Comparison of ENCODE assay signal across 21 mouse cellular contexts in genomic region chr1:149940301-149940700, GRCm38 (mm10). TPM values are rescaled to one million over a fixed set of nuclear protein-coding genes. Genes with fewer than 3 reads are reported as not detected.
DNase-seq lines count a peak whose midpoint lies in the region; ATAC-seq lines count a peak whose summit lies in the region.
"Had no signal": no experiment of that assay in that cellular context is flagged by ENCODE, and none has a peak within 500 bp of the region (broad histone marks: within the 10 kb centered on the region; RNA-seq: fewer than 3 reads in every experiment).

No protein-coding gene starts in this region.

- DNase-seq in heart, adult 8-10 months (ENCODE audit: low spot score), result peak; percentile 20
- peak; percentile 21 for DNase-seq in lung, postnatal 36 days
- no peak for DNase-seq in lung, postnatal 14 days
- DNase-seq in frontal cortex, adult 2 months (ENCODE audit: extremely low spot score in 1 of 2, low spot score in 1 of 2), result no peak
- DNase-seq in thymus, postnatal 36 days, result no peak
- no peak for DNase-seq in spleen, adult 18-20 months
- DNase-seq: adrenal gland, postnatal 36 days; cerebellum, adult 2 months; gastrocnemius, postnatal 14 days; heart, postnatal 36 days; lung, adult 2 months; thymus, postnatal 4 days had no signal

- ATAC-seq in heart, embryonic 12.5 days (ENCODE audit: insufficient number of reproducible peaks, low FRiP score), result no peak
- peak; percentile 82 for ATAC-seq in megakaryocyte progenitor cell, adult 5-6 weeks (replicated peaks; ENCODE audit: poor library complexity)
- ATAC-seq: intestine, embryonic 15.5 days had no signal

- no peaks in the 10 kb centered on the region for H3K4me1 ChIP-seq in heart, embryonic 12.5 days (replicated peaks)
- H3K4me1 ChIP-seq: embryonic facial prominence, embryonic 10.5 days; hindbrain, embryonic 15.5 days; intestine, embryonic 15.5 days; kidney, embryonic 15.5 days; limb, embryonic 15.5 days; neural tube, embryonic 13.5 days had no signal

- H3K27me3 ChIP-seq in heart, embryonic 12.5 days (replicated peaks), result no peaks in the 10 kb centered on the region
- H3K27me3 ChIP-seq: CH12.LX; hindbrain, embryonic 15.5 days; intestine, embryonic 15.5 days; kidney, embryonic 15.5 days; limb, embryonic 15.5 days; neural tube, embryonic 13.5 days had no signal

- H3K9me3 ChIP-seq in heart, embryonic 12.5 days (replicated peaks), result no peaks in the 10 kb centered on the region
- H3K9me3 ChIP-seq: embryonic facial prominence, embryonic 10.5 days; hindbrain, embryonic 15.5 days; intestine, embryonic 15.5 days; kidney, embryonic 15.5 days; limb, embryonic 15.5 days; neural tube, embryonic 13.5 days had no signal

- H3K4me3 ChIP-seq in heart, embryonic 12.5 days, result no peak overlapping the region
- H3K4me3 ChIP-seq: embryonic facial prominence, embryonic 10.5 days; hindbrain, embryonic 15.5 days; intestine, embryonic 15.5 days; kidney, embryonic 15.5 days; limb, embryonic 15.5 days; neural tube, embryonic 13.5 days had no signal

- no peak overlapping the region for H3K4me2 ChIP-seq in heart, embryonic 12.5 days
- H3K4me2 ChIP-seq: hindbrain, embryonic 15.5 days; intestine, embryonic 15.5 days; kidney, embryonic 15.5 days; limb, embryonic 15.5 days; neural tube, embryonic 13.5 days had no signal

- WGBS in heart, embryonic 12.5 days, result 58% methylated on average over 1 of the region's 1 CpGs

- H3K27ac ChIP-seq in heart, embryonic 12.5 days (ENCODE audit: poor library complexity, severe bottlenecking), result no peak overlapping the region
- H3K27ac ChIP-seq: embryonic facial prominence, embryonic 10.5 days; hindbrain, embryonic 15.5 days; intestine, embryonic 15.5 days; kidney, embryonic 15.5 days; limb, embryonic 15.5 days; neural tube, embryonic 13.5 days had no signal

- H3K36me3 ChIP-seq in heart, embryonic 12.5 days, result no peaks in the 10 kb centered on the region
- H3K36me3 ChIP-seq: embryonic facial prominence, embryonic 10.5 days; hindbrain, embryonic 15.5 days; intestine, embryonic 15.5 days; kidney, embryonic 15.5 days; limb, embryonic 15.5 days; neural tube, embryonic 13.5 days had no signal

- no peak overlapping the region for H3K9ac ChIP-seq in heart, embryonic 12.5 days
- H3K9ac ChIP-seq: hindbrain, embryonic 15.5 days; intestine, embryonic 15.5 days; kidney, embryonic 15.5 days; limb, embryonic 15.5 days; neural tube, embryonic 13.5 days had no signal

RNA-seq across cellular contexts. Expression of gene Pla2g4a, which starts 20.8 kb away (rescaled TPM):
- 1 to 10 TPM; 2.5 to 4.5 (median 2.9) TPM for total RNA-seq in heart, adult 8-10 months (2022)
- polyA plus RNA-seq in heart, embryonic 12.5 days (2016; fragmentation: Nextera tagmentation; extraction: Ambion mirVana), result 6.9 and 7.2 TPM in 2 replicates
- total RNA-seq in megakaryocyte progenitor cell, adult 5-6 weeks (2015), result 34.4 and 39.1 TPM in 2 replicates
- total RNA-seq in megakaryocyte progenitor cell, adult 5-6 weeks (2017), result 75.3 and 110 TPM in 2 replicates
- polyA plus RNA-seq in frontal cortex, adult 2 months (2012; rRNA removed), result 3.3 and 3.7 TPM in 2 replicates

Comparison
In these comparisons a context has a peak if more than half of its experiments do, and no peak if none do; other contexts are left out.
1. DNase-seq: peak in heart, adult 8-10 months (single experiment) and lung, postnatal 36 days (single experiment); none in lung, postnatal 14 days (single experiment), frontal cortex, adult 2 months (0 of 2), thymus, postnatal 36 days (0 of 2) and spleen, adult 18-20 months (0 of 2).
2. RNA of gene Pla2g4a, which starts 20.8 kb away (total RNA-seq): 34.4 to 110 TPM in megakaryocyte progenitor cell, adult 5-6 weeks; 2.5 to 4.5 TPM in heart, adult 8-10 months; every median in the first group is over 4 times any median in the second.